Mouse (Mus musculus) midbrain, embryonic 12.5 days (tissue): ENCODE measurements around the gene Cyb561d2. TPM values are rescaled to one million over a fixed set of nuclear protein-coding genes. Genes with fewer than 3 reads are reported as not detected.
A peak's percentile ranks its signal among the peaks of the same experiment; 100 is the strongest.
"Not testable (repeated sequence)": the region's sequence is repeated elsewhere in the genome, so short reads cannot be mapped to it uniquely, and the experiment has no call there.

Source experiments
- ATAC-seq: fragments of 200-750 bp; cut with Nextera tagmentation; 2 replicates; pipeline ENCODE4 v1.8.0; 2017; ENCODE audit warnings: low read depth, moderate TSS enrichment, moderate library complexity; ENCODE audit not compliant: low FRiP score
- H3K27ac ChIP-seq: fragments of 300-500 bp; sonication (generic); replicated peaks from 2 replicates; pipeline ENCODE4 v1.5.1; 2016; ENCODE audit warnings: mild to moderate bottlenecking
- H3K27me3 ChIP-seq: fragments of 300-500 bp; sonication (generic); 2 replicates; pipeline ENCODE4 v1.6.1; 2016; ENCODE audit warnings: mild to moderate bottlenecking
- H3K36me3 ChIP-seq: fragments of 300-500 bp; sonication (generic); 2 replicates; pipeline ENCODE4 v1.6.1; 2016
- H3K4me1 ChIP-seq: fragments of 300-500 bp; sonication (generic); 2 replicates; pipeline ENCODE4 v1.6.1; 2016
- H3K4me2 ChIP-seq: fragments of 300-500 bp; sonication (generic); replicated peaks from 2 replicates; pipeline ENCODE4 v1.6.1; 2016; ENCODE audit warnings: mild to moderate bottlenecking, moderate library complexity
- H3K4me3 ChIP-seq: fragments of 300-500 bp; sonication (generic); 2 replicates; pipeline ENCODE4 v1.5.1; 2016; ENCODE audit warnings: mild to moderate bottlenecking
- H3K9ac ChIP-seq: fragments of 300-500 bp; sonication (generic); replicated peaks from 2 replicates; pipeline ENCODE4 v1.6.1; 2016; ENCODE audit warnings: mild to moderate bottlenecking, moderate library complexity
- H3K9me3 ChIP-seq: fragments of 300-500 bp; sonication (generic); 2 replicates; pipeline ENCODE4 v1.6.1; 2016; ENCODE audit warnings: mild to moderate bottlenecking
- WGBS: fragments of 180-500 bp; shearing (Covaris S2); methylation state at CpG from one replicate; pipeline ENCODE4 v1.1.7; 2016; 5-methylcytosine and 5-hydroxymethylcytosine counted together
- polyA plus RNA-seq: library from polyadenylated mRNA; unstranded; fragments of >200 nt; fragmentation: Nextera tagmentation; extraction: Ambion mirVana; gene quantifications from 2 replicates; pipeline ENCODE4 v1.2.1, GENCODE M21; 2016

Cyb561d2 gene
- polyA plus RNA-seq, 1 experiment from 2014 or later = 19.4 TPM

DNA sequence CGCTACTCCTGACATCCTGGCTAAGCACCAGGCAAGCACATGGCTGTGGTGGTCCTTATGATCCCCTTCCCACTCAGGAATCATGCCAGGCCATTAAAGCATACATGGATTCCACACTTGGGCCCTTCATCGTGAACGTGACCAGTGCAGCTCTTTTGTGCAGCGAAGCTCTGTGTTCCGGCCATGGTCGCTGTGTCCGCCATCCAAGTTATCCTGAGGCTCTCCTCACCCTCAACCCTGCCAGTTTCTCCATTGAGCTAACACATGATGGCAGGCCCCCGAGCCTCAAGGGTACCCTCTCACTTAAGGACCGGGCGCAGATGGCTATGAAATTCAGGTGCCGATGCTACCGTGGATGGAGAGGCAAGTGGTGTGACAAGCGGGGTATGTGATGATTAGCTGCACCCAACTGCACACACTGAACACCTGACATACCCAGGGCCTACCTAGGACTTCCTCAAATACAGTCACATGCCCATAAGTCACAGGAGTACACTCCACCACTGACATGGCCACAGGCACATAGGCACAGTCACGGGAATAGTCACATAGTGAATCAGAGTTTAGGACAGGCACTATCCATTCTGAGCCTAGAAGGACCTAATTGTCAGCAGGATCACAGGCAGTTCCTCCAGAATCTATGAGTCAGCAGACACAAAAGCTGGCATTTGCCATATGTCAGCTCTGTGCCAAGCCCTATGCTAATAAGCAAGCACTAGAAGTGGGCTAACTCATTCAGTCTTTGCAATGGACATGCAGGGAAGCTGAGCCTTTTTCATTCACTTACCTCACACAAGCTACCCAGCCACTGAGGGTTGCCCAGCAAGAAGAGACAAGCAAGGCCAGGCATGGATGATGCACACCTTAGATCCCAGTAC, 37.3 kb upstream of the Cyb561d2 start:
- H3K9me3 ChIP-seq = no peaks in the 10 kb centered on the region
- no peak overlapping the region for H3K4me3 ChIP-seq

GRCm38 (mm10) chr9:107578587-107578986, 36.6 kb upstream of the Cyb561d2 start, which contains the start of gene Naa80:
TSS of gene Naa80 (plus strand) at chr9:107578887.
- no peaks in the 10 kb centered on the region for H3K9me3 ChIP-seq
- no peak within 1 kb of the TSS for H3K4me2 ChIP-seq
- H3K9ac ChIP-seq = no peak within 1 kb of the TSS; the same call in 1 of the 2 replicates
- H3K4me3 ChIP-seq = no peak within 1 kb of the TSS
- H3K27ac ChIP-seq = no peak within 1 kb of the TSS
- ATAC-seq = no peak
- WGBS = 77% methylated on average over 3 of the region's 3 CpGs
- H3K27me3 ChIP-seq = no peaks in the 10 kb centered on the region
- peaks cover 38% of the 10 kb centered on the region for H3K4me1 ChIP-seq
- peaks cover 26% of the 10 kb centered on the region for H3K36me3 ChIP-seq

More for the DNA sequence above, 37.3 kb upstream of the Cyb561d2 start:
- 94% methylated on average over 14 of the region's 14 CpGs for WGBS
- Histone ChIP-seq H3K36me3 (peaks cover 24% of the 10 kb centered on the region), H3K27ac (no peak overlapping the region), H3K9ac (no peak overlapping the region; the same call in 1 of the 2 replicates), H3K4me2 (no peak overlapping the region), H3K27me3 (no peaks in the 10 kb centered on the region), H3K4me1 (peaks cover 38% of the 10 kb centered on the region)
- ATAC-seq = no peak

GRCm38 (mm10) chr9:107577871-107578270, 35.9 kb upstream of the Cyb561d2 start:
- no peak overlapping the region for H3K9ac ChIP-seq

DNA sequence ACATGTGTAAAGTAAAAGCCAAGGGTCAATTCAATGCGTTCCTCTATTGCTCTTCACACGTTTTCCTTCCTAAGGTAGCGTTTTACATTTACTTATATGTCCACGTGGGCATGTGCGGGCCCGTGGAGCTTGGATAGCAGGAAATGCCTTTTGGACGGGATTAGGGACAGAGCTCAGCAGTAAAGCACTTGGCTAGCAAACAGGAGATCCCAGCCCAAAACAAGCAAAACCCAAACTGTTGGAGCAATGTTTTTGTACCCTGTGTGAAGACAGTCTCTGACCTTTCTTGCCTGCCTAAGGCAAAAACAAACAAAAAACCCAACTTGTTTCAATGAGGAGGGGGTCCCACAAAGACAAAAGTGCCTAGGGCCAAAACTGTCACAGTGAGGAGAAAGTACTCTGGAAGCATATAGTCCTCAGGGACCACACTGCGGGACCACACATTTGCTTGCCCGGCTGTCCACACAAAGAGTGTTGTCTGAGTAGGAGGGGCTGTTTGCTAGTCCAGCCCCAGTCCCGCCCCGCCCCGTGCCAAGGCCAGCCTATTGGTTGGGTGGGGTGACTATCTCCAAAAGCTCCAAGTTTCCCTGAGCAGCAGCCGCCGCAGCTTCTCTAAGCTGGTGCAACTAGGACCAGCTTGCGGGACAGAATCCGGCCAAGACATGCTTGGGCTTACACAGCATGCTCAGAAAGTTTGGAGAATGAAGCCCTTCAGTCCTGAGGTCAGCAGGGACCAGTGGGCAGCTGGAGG, 34.5 kb upstream of the Cyb561d2 start, which contains the start of gene Hyal1:
Gene Hyal1 (plus strand): TSS at position 571 of the 751 bp plus-strand sequence.
- WGBS = 29% methylated on average over 16 of the region's 16 CpGs
- H3K27me3 ChIP-seq = no peaks in the 10 kb centered on the region
- peaks cover 35% of the 10 kb centered on the region for H3K4me1 ChIP-seq
- H3K9ac ChIP-seq = peak within 1 kb of the TSS; percentile 51
- H3K36me3 ChIP-seq = peaks cover 33% of the 10 kb centered on the region
- H3K4me2 ChIP-seq = peak within 1 kb of the TSS; percentile 46
- ATAC-seq = peak; percentile 76
- no peaks in the 10 kb centered on the region for H3K9me3 ChIP-seq
- H3K4me3 ChIP-seq = peak within 1 kb of the TSS; percentile 29
- peak within 1 kb of the TSS; percentile 39 for H3K27ac ChIP-seq

More at GRCm38 (mm10) chr9:107577871-107578270, 35.9 kb upstream of the Cyb561d2 start:
- no peak overlapping the region for H3K4me3 ChIP-seq
- H3K36me3 ChIP-seq = peaks cover 26% of the 10 kb centered on the region
- no peaks in the 10 kb centered on the region for H3K9me3 ChIP-seq
- H3K27me3 ChIP-seq = no peaks in the 10 kb centered on the region
- no peak for ATAC-seq
- no peak overlapping the region for H3K27ac ChIP-seq
- 91% methylated on average over 10 of the region's 10 CpGs for WGBS
- H3K4me2 ChIP-seq = no peak overlapping the region
- peaks cover 38% of the 10 kb centered on the region for H3K4me1 ChIP-seq

DNA sequence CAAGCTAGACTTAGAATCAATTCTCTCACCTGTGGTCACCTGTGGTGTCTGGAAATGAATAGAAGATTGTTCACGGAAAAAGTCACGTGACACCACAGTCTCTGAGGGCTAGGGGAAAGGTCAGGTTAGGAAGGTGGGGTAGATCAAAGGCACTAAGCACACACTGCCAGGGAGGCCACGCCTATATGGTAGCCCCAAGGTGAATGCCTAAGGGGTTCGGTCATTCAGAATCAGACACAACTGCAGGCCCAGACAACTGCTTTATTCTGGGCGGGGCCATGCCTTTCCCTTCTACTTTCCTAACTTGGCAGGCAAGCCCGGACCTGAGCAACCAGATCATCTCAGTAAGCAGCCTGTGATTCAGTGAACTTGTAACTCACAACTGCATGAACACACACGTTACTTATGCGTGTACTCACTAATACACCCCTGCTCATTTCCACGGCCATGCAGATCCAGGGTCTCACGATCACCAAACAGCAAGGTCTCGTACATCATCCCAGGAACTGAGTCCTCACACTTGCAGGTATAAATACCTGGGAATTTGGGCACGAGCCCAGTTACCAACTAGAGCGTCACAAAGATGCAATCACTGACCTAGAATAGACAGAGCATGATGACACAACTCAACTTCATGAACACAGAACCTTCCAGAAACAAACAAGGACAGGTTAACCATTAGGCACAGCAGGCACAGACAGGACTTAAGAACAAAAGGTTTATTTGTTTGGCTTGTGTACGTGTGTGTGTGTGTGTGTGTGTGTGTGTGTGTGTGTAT, 33.8 kb upstream of the Cyb561d2 start:
- WGBS = 89% methylated on average over 14 of the region's 14 CpGs
- Histone ChIP-seq H3K4me3 (no peak overlapping the region), H3K4me2 (no peak overlapping the region), H3K9ac (no peak overlapping the region), H3K27ac (peak overlapping the region; percentile 35; the same call in 1 of the 2 replicates), H3K4me1 (peaks cover 35% of the 10 kb centered on the region), H3K27me3 (no peaks in the 10 kb centered on the region), H3K9me3 (no peaks in the 10 kb centered on the region), H3K36me3 (peaks cover 41% of the 10 kb centered on the region)
- ATAC-seq = no peak

DNA sequence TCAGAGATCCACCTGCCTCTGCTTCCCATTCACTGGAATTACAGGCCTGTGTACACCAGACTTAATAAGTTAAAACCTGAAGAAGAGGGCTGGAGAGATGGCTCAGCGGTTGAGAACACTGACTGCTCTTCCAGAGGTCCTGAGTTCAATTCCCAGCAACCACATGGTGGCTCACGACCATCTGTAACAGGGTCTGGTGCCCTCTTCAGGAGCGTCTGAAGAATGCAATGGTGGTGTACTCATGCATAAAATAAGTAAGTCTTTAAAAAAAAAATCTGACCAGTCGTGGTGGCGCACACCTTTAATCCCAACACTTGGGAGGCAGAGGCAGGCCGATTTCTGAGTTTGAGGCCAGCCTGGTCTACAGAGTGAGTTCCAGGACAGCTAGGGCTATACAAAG, 31.8 kb upstream of the Cyb561d2 start:
- H3K4me1 ChIP-seq = peaks cover 32% of the 10 kb centered on the region
- not testable (repeated sequence) for H3K27ac ChIP-seq, H3K4me2 ChIP-seq, ATAC-seq, H3K9ac ChIP-seq, H3K27me3 ChIP-seq, H3K9me3 ChIP-seq, H3K4me3 ChIP-seq
- H3K36me3 ChIP-seq = peaks cover 45% of the 10 kb centered on the region
- 82% methylated on average over 6 of the region's 6 CpGs for WGBS

GRCm38 (mm10) chr9:107572327-107572662, 30.3 kb upstream of the Cyb561d2 start:
- 91% methylated on average over 2 of the region's 2 CpGs for WGBS
- H3K27ac ChIP-seq = no peak overlapping the region

DNA sequence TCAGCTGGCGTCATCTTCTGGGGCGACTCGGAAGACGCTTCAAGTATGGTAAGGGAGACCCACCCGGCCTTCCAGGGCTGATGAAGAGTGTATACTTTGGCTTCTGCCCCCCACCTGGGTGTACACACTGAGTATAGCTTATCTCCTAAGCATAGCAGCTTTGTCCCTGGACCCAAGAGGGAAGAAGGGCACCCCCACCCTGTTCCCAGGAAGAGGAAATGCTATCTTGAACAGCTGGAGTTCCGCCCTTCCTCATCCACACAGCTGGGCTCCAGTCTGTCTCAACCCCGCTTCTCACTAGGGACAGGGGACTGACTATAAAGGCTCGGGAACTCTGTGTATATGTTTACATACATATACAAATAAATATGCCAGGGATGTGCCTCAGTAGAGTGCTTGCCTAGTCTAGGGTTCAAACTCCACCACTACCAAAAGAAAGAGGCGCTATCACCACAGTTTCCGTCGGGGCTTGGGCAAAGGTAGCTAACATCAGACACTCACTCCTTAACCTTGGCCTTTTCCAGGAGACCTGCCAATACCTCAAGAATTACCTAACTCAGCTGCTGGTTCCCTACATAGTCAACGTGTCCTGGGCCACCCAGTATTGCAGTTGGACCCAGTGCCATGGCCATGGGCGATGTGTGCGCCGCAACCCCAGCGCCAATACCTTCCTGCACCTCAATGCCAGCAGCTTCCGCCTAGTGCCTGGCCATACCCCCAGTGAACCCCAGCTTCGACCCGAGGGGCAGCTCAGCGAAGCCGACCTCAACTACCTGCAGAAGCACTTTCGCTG, 29.7 kb upstream of the Cyb561d2 start:
- peaks cover 45% of the 10 kb centered on the region for H3K36me3 ChIP-seq
- ATAC-seq = no peak
- 0 out of 2 replicates have a peak overlapping the region, but pooled peaks have one; percentile 3 for H3K4me3 ChIP-seq
- H3K4me2 ChIP-seq = peak overlapping the region; percentile 95
- peaks cover 39% of the 10 kb centered on the region for H3K4me1 ChIP-seq
- H3K27me3 ChIP-seq = no peaks in the 10 kb centered on the region
- WGBS = 96% methylated on average over 22 of the region's 22 CpGs
- no peak overlapping the region; the same call in 1 of the 2 replicates for H3K9ac ChIP-seq
- no peaks in the 10 kb centered on the region for H3K9me3 ChIP-seq
- H3K27ac ChIP-seq = no peak overlapping the region

More at GRCm38 (mm10) chr9:107572327-107572662, 30.3 kb upstream of the Cyb561d2 start:
- ATAC-seq = no peak
- H3K4me3 ChIP-seq = no peak overlapping the region
- no peaks in the 10 kb centered on the region for H3K27me3 ChIP-seq
- no peaks in the 10 kb centered on the region for H3K9me3 ChIP-seq
- H3K4me2 ChIP-seq = no peak overlapping the region
- peaks cover 45% of the 10 kb centered on the region for H3K36me3 ChIP-seq
- H3K4me1 ChIP-seq = peaks cover 39% of the 10 kb centered on the region
- no peak overlapping the region for H3K9ac ChIP-seq

DNA sequence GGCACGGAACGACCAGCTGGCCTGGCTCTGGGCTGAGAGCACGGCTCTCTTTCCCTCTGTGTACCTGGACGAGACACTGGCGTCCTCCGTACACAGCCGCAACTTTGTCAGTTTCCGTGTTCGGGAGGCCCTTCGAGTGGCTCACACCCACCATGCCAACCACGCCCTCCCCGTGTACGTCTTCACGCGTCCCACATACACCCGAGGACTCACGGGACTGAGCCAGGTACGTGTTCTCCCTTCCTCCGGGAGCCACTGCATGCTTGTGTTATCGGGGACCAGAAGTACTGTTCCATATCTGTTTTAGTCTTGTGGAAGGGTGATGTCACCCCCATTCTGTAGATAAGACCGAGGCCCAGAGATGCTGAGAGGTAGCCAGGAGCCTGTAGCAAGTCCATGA, 28.9 kb upstream of the Cyb561d2 start:
- Histone ChIP-seq H3K36me3 (peaks cover 45% of the 10 kb centered on the region), H3K9me3 (no peaks in the 10 kb centered on the region), H3K9ac (peak overlapping the region; percentile 91; the same call in 1 of the 2 replicates), H3K4me2 (peak overlapping the region; percentile 95), H3K4me1 (peaks cover 42% of the 10 kb centered on the region), H3K4me3 (peak overlapping the region; percentile 92), H3K27ac (no peak overlapping the region), H3K27me3 (no peaks in the 10 kb centered on the region)
- no peak for ATAC-seq
- 96% methylated on average over 21 of the region's 21 CpGs for WGBS

DNA sequence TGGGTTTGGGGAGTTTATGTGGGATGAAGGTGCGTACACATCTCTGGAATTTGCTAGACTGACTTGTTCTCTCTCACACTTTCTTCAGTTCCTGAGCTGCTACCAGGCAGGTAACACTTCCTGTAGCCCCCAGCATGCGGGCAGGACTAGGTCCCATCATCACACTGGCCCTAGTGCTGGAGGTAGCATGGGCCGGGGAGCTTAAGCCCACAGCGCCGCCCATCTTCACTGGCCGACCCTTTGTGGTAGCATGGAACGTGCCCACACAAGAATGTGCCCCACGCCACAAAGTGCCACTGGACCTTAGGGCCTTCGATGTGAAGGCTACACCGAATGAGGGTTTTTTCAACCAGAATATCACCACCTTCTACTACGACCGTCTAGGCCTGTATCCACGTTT, 28.0 kb upstream of the Cyb561d2 start:
- Histone ChIP-seq H3K4me1 (peaks cover 42% of the 10 kb centered on the region), H3K9me3 (no peaks in the 10 kb centered on the region), H3K4me2 (peak overlapping the region; percentile 95), H3K36me3 (peaks cover 52% of the 10 kb centered on the region), H3K9ac (peak overlapping the region; percentile 91), H3K27ac (peak overlapping the region; percentile 87), H3K4me3 (peak overlapping the region; percentile 92), H3K27me3 (no peaks in the 10 kb centered on the region)
- 46% methylated on average over 13 of the region's 13 CpGs for WGBS
- no peak for ATAC-seq

DNA sequence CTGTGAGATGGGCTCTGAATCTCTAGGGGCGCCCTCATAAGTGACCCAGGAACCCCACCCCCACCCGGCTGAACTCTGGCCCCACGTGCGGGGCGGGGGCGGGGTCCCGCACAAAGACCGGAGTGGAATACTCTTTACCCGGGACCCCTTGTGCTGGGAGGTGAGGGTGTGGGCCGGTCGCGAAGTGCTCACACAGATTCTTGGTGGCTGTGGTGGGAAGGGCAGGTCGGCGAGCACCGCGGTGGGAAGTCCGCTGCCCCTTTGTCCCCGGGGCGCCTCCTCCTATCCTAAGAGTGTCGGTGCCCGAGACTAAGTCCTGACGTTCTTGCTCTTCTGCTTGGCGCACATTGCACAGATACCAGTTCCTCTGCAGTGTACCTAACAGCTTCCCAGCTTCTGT, 27.3 kb upstream of the Cyb561d2 start:
- H3K9ac ChIP-seq = peak overlapping the region; percentile 91
- peak overlapping the region; percentile 87 for H3K27ac ChIP-seq
- H3K36me3 ChIP-seq = peaks cover 52% of the 10 kb centered on the region
- peak; percentile 19 for ATAC-seq
- peak overlapping the region; percentile 95 for H3K4me2 ChIP-seq
- no peaks in the 10 kb centered on the region for H3K9me3 ChIP-seq
- WGBS = 0% methylated on average over 23 of the region's 23 CpGs
- peak overlapping the region; percentile 92 for H3K4me3 ChIP-seq
- H3K4me1 ChIP-seq = peaks cover 44% of the 10 kb centered on the region
- no peaks in the 10 kb centered on the region for H3K27me3 ChIP-seq
